Mouse (Mus musculus) cerebellum, adult 11 months (tissue): ENCODE measurements at regions not wholly inside any gene's neighbourhood (a gene's known extent, or its start where the extent isn't known, plus 50 kb on each side); places are given as distances from the start of the nearest gene placed in this dataset.

Experiments used
- DNase-seq: peaks from one replicate; pipeline ENCODE4 v3.0.0; 2022

GRCm38 (mm10) chr13:71121484-71121883 is 279.9 kb upstream of the Adamts16 start:
- DNase-seq, result no peak

- DNase-seq, result no peak
Measured at GRCm38 (mm10) chr13:71108175-71108574, 266.6 kb upstream of the Adamts16 start.

GRCm38 (mm10) chr13:71105229-71105838 is 263.7 kb upstream of the Adamts16 start:
- peak; percentile 30 for DNase-seq

- DNase-seq, result no peak
Measured at GRCm38 (mm10) chr13:71104419-71105228, 263.0 kb upstream of the Adamts16 start.

GRCm38 (mm10) chr13:71084301-71084700 is 242.7 kb upstream of the Adamts16 start:
- no peak for DNase-seq

- DNase-seq, result no peak
Measured at GRCm38 (mm10) chr13:71075916-71076315, 234.3 kb upstream of the Adamts16 start.

GRCm38 (mm10) chr13:71074012-71074411 is 232.4 kb upstream of the Adamts16 start:
- DNase-seq, result no peak

GRCm38 (mm10) chr13:71068757-71069201 is 227.2 kb upstream of the Adamts16 start:
- no peak for DNase-seq

GRCm38 (mm10) chr13:71068011-71068410 is 226.4 kb upstream of the Adamts16 start:
- DNase-seq, result no peak

GRCm38 (mm10) chr13:71065568-71065967 is 224.0 kb upstream of the Adamts16 start:
- no peak for DNase-seq

- no peak for DNase-seq
Measured at GRCm38 (mm10) chr13:71064590-71065307, 223.1 kb upstream of the Adamts16 start.

- DNase-seq, result no peak
Measured at GRCm38 (mm10) chr13:71053361-71054264, 212.0 kb upstream of the Adamts16 start.

- DNase-seq, result no peak
Measured at GRCm38 (mm10) chr13:71050646-71051045, 209.0 kb upstream of the Adamts16 start.

- DNase-seq, result no peak
Measured at GRCm38 (mm10) chr13:71036000-71036399, 194.4 kb upstream of the Adamts16 start.

GRCm38 (mm10) chr13:71034926-71035687 is 193.5 kb upstream of the Adamts16 start:
- DNase-seq, result no peak

- no peak for DNase-seq
Measured at GRCm38 (mm10) chr13:71008216-71008615, 166.6 kb upstream of the Adamts16 start.

GRCm38 (mm10) chr13:71006117-71006516 is 164.5 kb upstream of the Adamts16 start:
- DNase-seq, result peak; percentile 7

- no peak for DNase-seq
Measured at GRCm38 (mm10) chr13:71003517-71003916, 161.9 kb upstream of the Adamts16 start.

GRCm38 (mm10) chr13:71001278-71001677 is 159.7 kb upstream of the Adamts16 start:
- peak; percentile 6 for DNase-seq

- DNase-seq, result no peak
Measured at GRCm38 (mm10) chr13:71000422-71001008, 158.9 kb upstream of the Adamts16 start.

GRCm38 (mm10) chr13:70993522-70993921 is 151.9 kb upstream of the Adamts16 start:
- DNase-seq, result no peak
